9 mouse cellular contexts compared by ENCODE assay signal in genomic region chr3:53253223-53253832, GRCm38 (mm10).
A peak's percentile ranks its signal among the peaks of the same experiment; 100 is the strongest.
DNase-seq lines count a peak whose midpoint lies in the region; ATAC-seq lines count a peak whose summit lies in the region.
"Had no signal": no experiment of that assay in that cellular context is flagged by ENCODE, and none has a peak within 500 bp of the region (broad histone marks: within the 10 kb centered on the region; RNA-seq: fewer than 3 reads in every experiment).

No protein-coding gene starts in this region.

- H3K4me3 ChIP-seq in heart, embryonic 10.5 days = no peak overlapping the region
- no peak overlapping the region for H3K4me3 ChIP-seq in heart, embryonic 13.5 days
- no peak overlapping the region for H3K4me3 ChIP-seq in forebrain, embryonic 15.5 days
- H3K4me3 ChIP-seq: limb, embryonic 15.5 days had no signal

- H3K4me2 ChIP-seq in heart, embryonic 13.5 days = peak overlapping the region; percentile 48
- no peak overlapping the region for H3K4me2 ChIP-seq in forebrain, embryonic 15.5 days (replicated peaks)
- H3K4me2 ChIP-seq: limb, embryonic 15.5 days had no signal

- no peaks in the 10 kb centered on the region for H3K9me3 ChIP-seq in heart, embryonic 10.5 days
- no peaks in the 10 kb centered on the region for H3K9me3 ChIP-seq in heart, embryonic 13.5 days
- H3K9me3 ChIP-seq in forebrain, embryonic 15.5 days = no peaks in the 10 kb centered on the region
- H3K9me3 ChIP-seq: limb, embryonic 15.5 days had no signal

- peak; percentile 97 for DNase-seq in heart, adult 11 months
- DNase-seq in heart, embryonic 10.5 days (ENCODE audit: low spot score) = no peak
- peak; percentile 52 to 73 for DNase-seq in adrenal gland, adult (ENCODE audit: inconsistent age in 2 of 2, low spot score in 1 of 2)
- peak; percentile 55 for DNase-seq in kidney, postnatal 14 days
- no peak for DNase-seq in c-Kit-positive CD71-positive TER-119-positive erythroid progenitor cells, embryonic 14.5 days (ENCODE audit: low spot score)
- no peak for DNase-seq in spleen, adult 18-20 months

- no peak overlapping the region for H3K9ac ChIP-seq in heart, embryonic 13.5 days
- no peak overlapping the region for H3K9ac ChIP-seq in forebrain, embryonic 15.5 days (replicated peaks)
- H3K9ac ChIP-seq: limb, embryonic 15.5 days had no signal

- no peaks in the 10 kb centered on the region for H3K27me3 ChIP-seq in heart, embryonic 10.5 days (ENCODE audit: insufficient read depth, poor library complexity, severe bottlenecking)
- no peaks in the 10 kb centered on the region for H3K27me3 ChIP-seq in heart, embryonic 13.5 days (replicated peaks)
- H3K27me3 ChIP-seq in forebrain, embryonic 15.5 days = no peaks in the 10 kb centered on the region
- H3K27me3 ChIP-seq: limb, embryonic 15.5 days had no signal

- peaks cover 18% of the 10 kb centered on the region; the same call in 1 of the 2 replicates for H3K4me1 ChIP-seq in heart, embryonic 10.5 days
- peaks cover 74% of the 10 kb centered on the region for H3K4me1 ChIP-seq in heart, embryonic 13.5 days
- peaks cover 9% of the 10 kb centered on the region for H3K4me1 ChIP-seq in forebrain, embryonic 15.5 days

- no peak for ATAC-seq in heart, embryonic 13.5 days (ENCODE audit: extremely low read depth, insufficient number of reproducible peaks, low FRiP score, low TSS enrichment)
- no peak for ATAC-seq in forebrain, embryonic 15.5 days (replicated peaks)

- H3K27ac ChIP-seq in heart, embryonic 10.5 days = no peak overlapping the region
- peak overlapping the region; percentile 68 for H3K27ac ChIP-seq in heart, embryonic 13.5 days (replicated peaks)
- no peak overlapping the region for H3K27ac ChIP-seq in forebrain, embryonic 15.5 days (replicated peaks)
- H3K27ac ChIP-seq: limb, embryonic 15.5 days had no signal

- no peaks in the 10 kb centered on the region for H3K36me3 ChIP-seq in heart, embryonic 10.5 days
- H3K36me3 ChIP-seq in heart, embryonic 13.5 days = no peaks in the 10 kb centered on the region
- H3K36me3 ChIP-seq in forebrain, embryonic 15.5 days = no peaks in the 10 kb centered on the region
- H3K36me3 ChIP-seq: limb, embryonic 15.5 days had no signal

- 45% methylated on average over 5 of the region's 5 CpGs for WGBS in heart, embryonic 10.5 days
- WGBS in heart, embryonic 13.5 days = 24% methylated on average over 5 of the region's 5 CpGs
- WGBS in forebrain, embryonic 15.5 days = 50% methylated on average over 5 of the region's 5 CpGs

Comparison
In these comparisons a context has a peak if more than half of its experiments do, and no peak if none do; other contexts are left out.
1. DNase-seq: peak in heart, adult 11 months (single experiment), adrenal gland, adult (2 of 2) and kidney, postnatal 14 days (single experiment); none in heart, embryonic 10.5 days (single experiment), c-Kit-positive CD71-positive TER-119-positive erythroid progenitor cells, embryonic 14.5 days (single experiment) and spleen, adult 18-20 months (0 of 2).